Mouse (Mus musculus): ENCODE measurements around the gene Mbtps2. TPM values are rescaled to one million over a fixed set of nuclear protein-coding genes. Genes with fewer than 3 reads are reported as not detected.
A peak's percentile ranks its signal among the peaks of the same experiment; 100 is the strongest.

Mbtps2 gene
- polyA plus RNA-seq (2015; fragmentation: Nextera tagmentation; extraction: Ambion mirVana): 13.1 and 14.1 TPM in 2 replicates

DNA sequence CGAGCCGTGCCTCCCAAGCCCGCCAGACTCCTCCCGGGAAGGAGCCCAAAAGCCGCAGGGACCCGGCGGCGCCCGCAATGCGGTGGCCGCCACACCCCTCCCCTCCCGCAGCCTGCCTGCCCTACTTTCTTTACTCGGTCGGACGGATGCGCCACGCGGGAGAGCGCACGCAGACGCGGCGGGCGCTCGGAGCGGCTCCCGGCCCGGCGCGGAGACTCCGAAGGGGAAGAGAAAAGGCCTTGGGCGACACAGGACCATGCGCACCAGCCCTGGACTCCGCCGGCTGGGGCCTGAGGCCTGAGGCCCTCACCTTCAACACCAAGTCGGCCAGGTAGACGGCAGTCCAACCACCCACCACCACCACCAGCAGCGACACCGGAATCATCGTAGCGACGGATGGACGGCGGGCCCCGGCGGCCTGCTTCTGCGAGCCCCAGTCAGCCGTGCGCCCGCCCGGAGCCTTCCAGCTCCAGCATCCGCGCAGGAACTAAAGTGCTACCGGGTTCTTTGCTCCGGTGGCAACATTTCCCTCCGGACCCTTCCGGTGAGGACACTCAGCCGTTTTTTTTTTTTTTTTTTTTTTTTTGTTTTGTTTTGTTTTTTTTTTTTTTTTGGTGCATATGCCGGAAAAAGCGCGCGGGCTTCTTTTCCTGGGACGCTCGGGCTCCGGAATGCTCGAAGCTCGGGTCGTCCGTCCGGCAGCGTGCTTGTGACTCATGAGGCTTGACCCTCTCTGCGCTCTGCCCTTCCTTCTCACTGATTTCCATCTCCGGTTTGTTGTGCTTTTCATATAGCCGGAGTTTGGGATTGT lies at the start of gene Mbtps2:
TSS of gene Mbtps2 (minus strand) at position 530 of the 811 bp plus-strand sequence.
- no peaks in the 10 kb centered on the region for H3K36me3 ChIP-seq (ENCODE audit: control insufficient read depth, insufficient read depth)
- peaks cover 10% of the 10 kb centered on the region for H3K4me1 ChIP-seq (ENCODE audit: control insufficient read depth, insufficient read depth, low read length)
- H3K27ac ChIP-seq (ENCODE audit: low read length): peak within 1 kb of the TSS; percentile 91
- peak within 1 kb of the TSS; percentile 86 for H3K9ac ChIP-seq (ENCODE audit: low read length)
- no peaks in the 10 kb centered on the region for H3K9me3 ChIP-seq (replicated peaks; ENCODE audit: control insufficient read depth, low read length)
- WGBS: 16% methylated on average over 72 of the region's 74 CpGs
- ATAC-seq (replicated peaks; ENCODE audit: extremely low read depth, insufficient read depth, low FRiP score): peak; percentile 87
- peak within 1 kb of the TSS; percentile 65 for H3K4me2 ChIP-seq (ENCODE audit: low read depth, low read length)
- no peaks in the 10 kb centered on the region for H3K27me3 ChIP-seq (ENCODE audit: control insufficient read depth, insufficient read depth, low read length)
- peak within 1 kb of the TSS; percentile 73 for H3K4me3 ChIP-seq (ENCODE audit: low read length)

- H3K9me3 ChIP-seq (replicated peaks; ENCODE audit: control insufficient read depth, low read length): no peaks in the 10 kb centered on the region
- no peak overlapping the region for H3K4me3 ChIP-seq (ENCODE audit: low read length)
- H3K4me2 ChIP-seq (ENCODE audit: low read depth, low read length): no peak overlapping the region
- H3K27me3 ChIP-seq (ENCODE audit: control insufficient read depth, insufficient read depth, low read length): no peaks in the 10 kb centered on the region
- no peaks in the 10 kb centered on the region for H3K4me1 ChIP-seq (ENCODE audit: control insufficient read depth, insufficient read depth, low read length)
- H3K9ac ChIP-seq (ENCODE audit: low read length): no peak overlapping the region
- 73% methylated on average over 1 of the region's 1 CpGs for WGBS
- no peaks in the 10 kb centered on the region for H3K36me3 ChIP-seq (ENCODE audit: control insufficient read depth, insufficient read depth)
- no peak for ATAC-seq (replicated peaks; ENCODE audit: extremely low read depth, insufficient read depth, low FRiP score)
- no peak overlapping the region for H3K27ac ChIP-seq (ENCODE audit: low read length)
Observed at GRCm38 (mm10) chrX:157646399-157646798, 47.9 kb upstream of the Mbtps2 start.

GRCm38 (mm10) chrX:157644700-157645099 lies 46.2 kb upstream of the Mbtps2 start:
- Histone ChIP-seq H3K9me3 (replicated peaks; ENCODE audit: control insufficient read depth, low read length) (no peaks in the 10 kb centered on the region), H3K27ac (ENCODE audit: low read length) (no peak overlapping the region), H3K4me1 (ENCODE audit: control insufficient read depth, insufficient read depth, low read length) (no peaks in the 10 kb centered on the region), H3K9ac (ENCODE audit: low read length) (no peak overlapping the region), H3K4me2 (ENCODE audit: low read depth, low read length) (no peak overlapping the region), H3K4me3 (ENCODE audit: low read length) (no peak overlapping the region), H3K27me3 (ENCODE audit: control insufficient read depth, insufficient read depth, low read length) (no peaks in the 10 kb centered on the region), H3K36me3 (ENCODE audit: control insufficient read depth, insufficient read depth) (no peaks in the 10 kb centered on the region)
- ATAC-seq (replicated peaks; ENCODE audit: extremely low read depth, insufficient read depth, low FRiP score): no peak
- 77% methylated on average over 4 of the region's 4 CpGs for WGBS

DNA sequence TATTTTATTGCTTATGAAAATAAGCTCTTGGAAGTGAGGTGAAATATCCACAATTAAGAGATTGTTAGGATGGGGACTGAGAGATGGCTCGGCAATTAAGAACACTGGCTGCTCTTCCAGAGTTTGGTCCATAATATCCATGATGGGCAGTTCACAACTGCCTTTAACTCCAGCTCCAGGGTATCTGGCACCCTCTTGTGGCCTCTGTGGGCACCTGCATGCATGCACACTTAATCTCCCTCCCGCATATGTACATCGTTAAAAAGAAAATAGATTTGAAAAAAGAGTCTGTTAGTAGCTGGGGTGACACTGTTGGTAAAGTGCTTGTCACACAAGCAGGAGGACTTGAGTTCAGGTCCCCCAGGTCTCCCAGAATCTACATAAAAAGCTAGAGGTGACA lies 45.8 kb upstream of the Mbtps2 start:
- Histone ChIP-seq H3K27ac (ENCODE audit: low read length) (no peak overlapping the region), H3K4me2 (ENCODE audit: low read depth, low read length) (no peak overlapping the region), H3K4me1 (ENCODE audit: control insufficient read depth, insufficient read depth, low read length) (no peaks in the 10 kb centered on the region), H3K4me3 (ENCODE audit: low read length) (no peak overlapping the region), H3K9me3 (replicated peaks; ENCODE audit: control insufficient read depth, low read length) (no peaks in the 10 kb centered on the region), H3K36me3 (ENCODE audit: control insufficient read depth, insufficient read depth) (no peaks in the 10 kb centered on the region), H3K9ac (ENCODE audit: low read length) (no peak overlapping the region), H3K27me3 (ENCODE audit: control insufficient read depth, insufficient read depth, low read length) (no peaks in the 10 kb centered on the region)
- 22% methylated on average over 3 of the region's 3 CpGs for WGBS
- ATAC-seq (replicated peaks; ENCODE audit: extremely low read depth, insufficient read depth, low FRiP score): no peak

GRCm38 (mm10) chrX:157642856-157643255 lies 44.3 kb upstream of the Mbtps2 start:
- no peak for ATAC-seq (replicated peaks; ENCODE audit: extremely low read depth, insufficient read depth, low FRiP score)
- Histone ChIP-seq H3K4me3 (ENCODE audit: low read length) (no peak overlapping the region), H3K27me3 (ENCODE audit: control insufficient read depth, insufficient read depth, low read length) (no peaks in the 10 kb centered on the region), H3K27ac (ENCODE audit: low read length) (no peak overlapping the region), H3K4me1 (ENCODE audit: control insufficient read depth, insufficient read depth, low read length) (no peaks in the 10 kb centered on the region), H3K9ac (ENCODE audit: low read length) (no peak overlapping the region), H3K9me3 (replicated peaks; ENCODE audit: control insufficient read depth, low read length) (no peaks in the 10 kb centered on the region), H3K4me2 (ENCODE audit: low read depth, low read length) (no peak overlapping the region), H3K36me3 (ENCODE audit: control insufficient read depth, insufficient read depth) (no peaks in the 10 kb centered on the region)
- 73% methylated on average over 5 of the region's 5 CpGs for WGBS

DNA sequence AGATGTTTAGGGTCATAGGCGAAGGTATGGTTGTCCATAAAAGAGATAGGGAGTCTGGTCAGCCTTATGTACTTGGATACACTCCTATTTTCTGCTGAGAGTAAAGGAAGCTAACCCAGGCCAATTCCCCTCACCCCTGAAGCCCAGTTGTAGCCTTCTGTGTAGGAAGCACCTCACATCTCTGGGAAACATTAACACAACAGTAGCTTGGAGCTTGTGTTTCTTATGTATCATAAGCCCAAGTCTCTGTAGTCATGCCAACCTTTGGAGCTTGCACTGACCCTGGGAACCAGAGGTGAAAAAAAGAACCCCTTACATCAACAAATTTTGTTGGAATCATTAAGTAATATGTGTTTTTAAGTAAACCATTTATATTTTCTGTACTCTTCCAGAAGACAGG lies 38.7 kb upstream of the Mbtps2 start:
- ATAC-seq (replicated peaks; ENCODE audit: extremely low read depth, insufficient read depth, low FRiP score): no peak
- H3K9me3 ChIP-seq (replicated peaks; ENCODE audit: control insufficient read depth, low read length): no peaks in the 10 kb centered on the region
- no peaks in the 10 kb centered on the region for H3K4me1 ChIP-seq (ENCODE audit: control insufficient read depth, insufficient read depth, low read length)
- no peaks in the 10 kb centered on the region for H3K36me3 ChIP-seq (ENCODE audit: control insufficient read depth, insufficient read depth)
- no peak overlapping the region for H3K27ac ChIP-seq (ENCODE audit: low read length)
- no peak overlapping the region for H3K4me2 ChIP-seq (ENCODE audit: low read depth, low read length)
- no peak overlapping the region for H3K9ac ChIP-seq (ENCODE audit: low read length)
- no peaks in the 10 kb centered on the region for H3K27me3 ChIP-seq (ENCODE audit: control insufficient read depth, insufficient read depth, low read length)
- no peak overlapping the region for H3K4me3 ChIP-seq (ENCODE audit: low read length)
- WGBS: 50% methylated on average over 1 of the region's 1 CpGs

DNA sequence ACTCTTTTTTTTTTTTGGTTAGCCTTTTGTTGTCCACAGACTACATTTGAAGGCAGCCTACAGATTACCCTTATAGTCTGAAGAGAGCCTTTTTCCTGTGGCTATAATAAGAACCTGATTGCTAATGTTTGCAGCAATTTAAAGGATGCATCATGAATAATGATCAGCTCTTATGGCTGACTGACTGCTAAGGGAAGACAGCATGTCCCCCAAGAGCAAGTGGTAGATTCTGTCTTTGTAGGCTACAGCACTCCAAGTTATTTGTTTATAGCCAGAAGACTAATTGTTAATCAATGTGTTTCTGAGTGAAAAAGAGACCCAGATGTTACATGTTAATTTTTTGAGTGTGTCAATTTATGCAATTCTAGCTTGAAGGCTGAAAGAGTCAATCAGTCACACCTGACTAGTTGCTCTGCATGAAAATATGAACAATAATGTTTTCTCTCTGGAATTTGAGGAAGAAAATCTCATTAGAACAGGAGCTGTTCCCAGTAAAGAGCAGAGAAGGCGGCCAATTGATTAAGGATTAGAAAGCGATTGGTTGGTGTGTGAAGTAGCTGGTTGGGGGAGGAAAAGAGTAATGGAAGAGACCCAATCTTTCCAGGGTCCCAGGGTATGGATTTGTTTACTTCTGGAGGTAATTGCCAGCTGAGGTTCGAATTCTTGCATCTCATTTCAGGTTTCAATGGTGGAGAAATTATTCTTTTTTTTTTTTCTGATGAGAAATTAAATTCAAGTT lies 35.3 kb upstream of the Mbtps2 start:
- Histone ChIP-seq H3K4me3 (ENCODE audit: low read length) (no peak overlapping the region), H3K4me2 (ENCODE audit: low read depth, low read length) (no peak overlapping the region), H3K9ac (ENCODE audit: low read length) (no peak overlapping the region), H3K27me3 (ENCODE audit: control insufficient read depth, insufficient read depth, low read length) (no peaks in the 10 kb centered on the region), H3K27ac (ENCODE audit: low read length) (no peak overlapping the region), H3K9me3 (replicated peaks; ENCODE audit: control insufficient read depth, low read length) (no peaks in the 10 kb centered on the region), H3K36me3 (ENCODE audit: control insufficient read depth, insufficient read depth) (no peaks in the 10 kb centered on the region), H3K4me1 (ENCODE audit: control insufficient read depth, insufficient read depth, low read length) (no peaks in the 10 kb centered on the region)
- no peak for ATAC-seq (replicated peaks; ENCODE audit: extremely low read depth, insufficient read depth, low FRiP score)
- 62% methylated on average over 3 of the region's 3 CpGs for WGBS

DNA sequence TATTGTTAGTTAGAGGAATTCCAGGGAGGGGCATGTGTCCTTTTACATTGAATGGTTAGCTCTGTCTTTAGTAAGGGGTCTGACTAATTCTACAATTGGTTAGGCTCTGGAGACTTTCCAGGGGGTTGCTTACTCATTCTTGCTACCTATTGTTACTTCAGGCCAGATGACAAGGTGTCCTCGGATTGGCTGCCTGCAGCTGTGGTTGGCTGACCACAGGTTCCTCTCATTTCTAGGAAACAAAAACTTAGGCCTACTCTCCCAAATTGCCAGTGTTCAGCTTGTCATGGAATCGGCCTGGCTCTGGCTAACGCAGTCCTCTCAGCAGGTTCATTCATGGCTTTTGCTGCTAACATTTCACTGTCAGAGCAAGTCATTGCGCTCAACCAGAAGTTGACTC lies 31.8 kb upstream of the Mbtps2 start:
- H3K4me1 ChIP-seq (ENCODE audit: control insufficient read depth, insufficient read depth, low read length): no peaks in the 10 kb centered on the region
- H3K9me3 ChIP-seq (replicated peaks; ENCODE audit: control insufficient read depth, low read length): 0 out of 2 replicates have a peak, but pooled peaks cover 3% of the 10 kb centered on the region
- H3K27ac ChIP-seq (ENCODE audit: low read length): no peak overlapping the region
- 66% methylated on average over 4 of the region's 4 CpGs for WGBS
- no peak overlapping the region for H3K9ac ChIP-seq (ENCODE audit: low read length)
- no peaks in the 10 kb centered on the region for H3K36me3 ChIP-seq (ENCODE audit: control insufficient read depth, insufficient read depth)
- H3K27me3 ChIP-seq (ENCODE audit: control insufficient read depth, insufficient read depth, low read length): no peaks in the 10 kb centered on the region
- H3K4me3 ChIP-seq (ENCODE audit: low read length): no peak overlapping the region
- no peak for ATAC-seq (replicated peaks; ENCODE audit: extremely low read depth, insufficient read depth, low FRiP score)
- H3K4me2 ChIP-seq (ENCODE audit: low read depth, low read length): no peak overlapping the region

DNA sequence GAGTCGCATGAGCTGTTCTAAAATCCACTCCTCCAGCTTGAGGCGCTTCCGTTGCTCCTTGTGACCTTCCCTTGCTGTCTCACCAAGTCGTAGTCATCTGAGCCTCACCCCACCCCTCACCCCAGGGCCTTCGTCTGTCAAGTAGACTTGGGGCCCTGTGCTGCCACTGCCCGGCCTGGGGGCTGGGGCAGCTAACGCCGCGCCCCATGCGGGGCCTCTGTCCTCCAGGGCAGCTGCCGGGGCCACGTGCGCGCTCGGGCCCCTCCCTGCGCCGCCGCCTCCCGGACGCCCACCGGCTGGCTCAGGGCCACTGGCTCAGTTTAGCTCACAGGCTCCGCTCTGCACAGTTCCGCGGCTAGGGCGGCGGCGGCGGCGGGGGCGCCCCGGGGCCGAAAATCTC lies 14.4 kb upstream of the Mbtps2 start:
- Histone ChIP-seq H3K36me3 (ENCODE audit: control insufficient read depth, insufficient read depth) (no peaks in the 10 kb centered on the region), H3K27ac (ENCODE audit: low read length) (no peak overlapping the region), H3K9ac (ENCODE audit: low read length) (0 out of 2 replicates have a peak overlapping the region, but pooled peaks have one; percentile 41), H3K27me3 (ENCODE audit: control insufficient read depth, insufficient read depth, low read length) (no peaks in the 10 kb centered on the region), H3K4me3 (ENCODE audit: low read length) (peak overlapping the region; percentile 30), H3K4me2 (ENCODE audit: low read depth, low read length) (peak overlapping the region; percentile 59), H3K9me3 (replicated peaks; ENCODE audit: control insufficient read depth, low read length) (no peaks in the 10 kb centered on the region), H3K4me1 (ENCODE audit: control insufficient read depth, insufficient read depth, low read length) (no peaks in the 10 kb centered on the region)
- ATAC-seq (replicated peaks; ENCODE audit: extremely low read depth, insufficient read depth, low FRiP score): no peak
- 16% methylated on average over 32 of the region's 32 CpGs for WGBS

All from heart, embryonic 16.5 days (tissue).